Mouse (Mus musculus): ENCODE measurements around the gene Rsg1.

Gene Rsg1

GRCm38 (mm10) chr4:141213770-141214336 is at the start of gene Rsg1:
Rsg1 (plus strand) TSS chr4:141213956.
- DNase-seq (ENCODE audit: low read depth), result peak; percentile 86

GRCm38 (mm10) chr4:141165744-141166292 is 47.9 kb upstream of the Rsg1 start:
- DNase-seq (ENCODE audit: low read depth), result no peak

- DNase-seq (ENCODE audit: low read depth), result no peak
Measured at GRCm38 (mm10) chr4:141167156-141167555, 46.6 kb upstream of the Rsg1 start.

- DNase-seq (ENCODE audit: low read depth), result no peak
Measured at GRCm38 (mm10) chr4:141172121-141172520, 41.6 kb upstream of the Rsg1 start.

- DNase-seq (ENCODE audit: low read depth), result no peak
Measured at GRCm38 (mm10) chr4:141175783-141176182, 38.0 kb upstream of the Rsg1 start.

- DNase-seq (ENCODE audit: low read depth), result no peak
Measured at GRCm38 (mm10) chr4:141176328-141176838, 37.4 kb upstream of the Rsg1 start.

GRCm38 (mm10) chr4:141178500-141178899 is 35.3 kb upstream of the Rsg1 start:
- no peak for DNase-seq (ENCODE audit: low read depth)

GRCm38 (mm10) chr4:141180831-141181230 is 32.9 kb upstream of the Rsg1 start:
- DNase-seq (ENCODE audit: low read depth), result no peak

- no peak for DNase-seq (ENCODE audit: low read depth)
Measured at GRCm38 (mm10) chr4:141181981-141182380, 31.8 kb upstream of the Rsg1 start.

- DNase-seq (ENCODE audit: low read depth), result no peak
Measured at GRCm38 (mm10) chr4:141183932-141184331, 29.8 kb upstream of the Rsg1 start.

- no peak for DNase-seq (ENCODE audit: low read depth)
Measured at GRCm38 (mm10) chr4:141184426-141184825, 29.3 kb upstream of the Rsg1 start.

GRCm38 (mm10) chr4:141186923-141187836 is 26.6 kb upstream of the Rsg1 start:
- no peak for DNase-seq (ENCODE audit: low read depth)

GRCm38 (mm10) chr4:141191294-141191693 is 22.5 kb upstream of the Rsg1 start:
- DNase-seq (ENCODE audit: low read depth), result no peak

GRCm38 (mm10) chr4:141194553-141194952 is 19.2 kb upstream of the Rsg1 start:
- no peak for DNase-seq (ENCODE audit: low read depth)

GRCm38 (mm10) chr4:141196981-141197685 is 16.6 kb upstream of the Rsg1 start:
- DNase-seq (ENCODE audit: low read depth), result no peak

GRCm38 (mm10) chr4:141197686-141198035 is 16.1 kb upstream of the Rsg1 start:
- DNase-seq (ENCODE audit: low read depth), result no peak

- DNase-seq (ENCODE audit: low read depth), result no peak
Measured at GRCm38 (mm10) chr4:141200906-141201305, 12.8 kb upstream of the Rsg1 start.

- DNase-seq (ENCODE audit: low read depth), result no peak
Measured at GRCm38 (mm10) chr4:141202192-141202591, 11.6 kb upstream of the Rsg1 start.

GRCm38 (mm10) chr4:141204580-141205061 is 9.1 kb upstream of the Rsg1 start:
- DNase-seq (ENCODE audit: low read depth), result no peak

- no peak for DNase-seq (ENCODE audit: low read depth)
Measured at GRCm38 (mm10) chr4:141207081-141207480, 6.7 kb upstream of the Rsg1 start.

GRCm38 (mm10) chr4:141210524-141211219 is 3.1 kb upstream of the Rsg1 start:
- no peak for DNase-seq (ENCODE audit: low read depth)

GRCm38 (mm10) chr4:141211646-141212045 is 2.1 kb upstream of the Rsg1 start:
- no peak for DNase-seq (ENCODE audit: low read depth)

Data from c-Kit-positive CD71-negative TER-119-negative erythroid progenitor cells, embryonic 14.5 days (primary cell).